Comparison of ENCODE assay signal across 28 mouse cellular contexts in genomic region chr8:99591308-99592004, GRCm38 (mm10).
A peak's percentile ranks its signal among the peaks of the same experiment; 100 is the strongest.
DNase-seq lines count a peak whose midpoint lies in the region; ATAC-seq and TF ChIP-seq lines count a peak whose summit lies in the region.
"Had no signal": no experiment of that assay in that cellular context is flagged by ENCODE, and none has a peak within 500 bp of the region (broad histone marks: within the 10 kb centered on the region; RNA-seq: fewer than 3 reads in every experiment).

No protein-coding gene starts in this region.

- H3K4me3 ChIP-seq in forebrain, embryonic 11.5 days (ENCODE audit: low read depth, low read length): no peak overlapping the region
- H3K4me3 ChIP-seq in forebrain, embryonic 10.5 days: no peak overlapping the region
- H3K4me3 ChIP-seq in hindbrain, embryonic 14.5 days (replicated peaks; ENCODE audit: low read length): no peak overlapping the region
- H3K4me3 ChIP-seq in hindbrain, embryonic 13.5 days: no peak overlapping the region
- H3K4me3 ChIP-seq in midbrain, postnatal 0 days (ENCODE audit: low read depth, low read length): no peak overlapping the region
- H3K4me3 ChIP-seq: embryonic facial prominence, embryonic 15.5 days; left cerebral cortex, adult 2 months; limb, embryonic 12.5 days; liver, embryonic 15.5 days; myocyte; neural tube, embryonic 12.5 days had no signal

- DNase-seq in forebrain, embryonic 11.5 days (ENCODE audit: low spot score): no peak
- DNase-seq in forebrain, embryonic 10.5 days (ENCODE audit: extremely low spot score, low spot score): no peak
- DNase-seq in hindbrain, embryonic 14.5 days (ENCODE audit: low spot score): peak; percentile 18
- DNase-seq in brain, embryonic 14.5 days (ENCODE audit: low read depth): peak; percentile 42
- peak; percentile 1 for DNase-seq in midbrain, postnatal 0 days (ENCODE audit: low spot score)
- DNase-seq in layer of hippocampus, postnatal 10 days (ENCODE audit: low spot score in 2 of 2): no peak
- no peak for DNase-seq in spleen, postnatal 36 days (ENCODE audit: low spot score in 2 of 2)
- DNase-seq: adrenal gland, postnatal 10 days; cerebellum, adult 11-12 months; cerebellum, adult 9-11 months; gastrocnemius, postnatal 25 days; heart, adult 18-20 months; heart, postnatal 36 days; kidney, adult 11 months; kidney, postnatal 14 days; layer of hippocampus, adult 9-11 months; lung, embryonic 14.5 days; lung, postnatal 14 days had no signal

- H3K9ac ChIP-seq in forebrain, embryonic 11.5 days (ENCODE audit: low read length): no peak overlapping the region
- H3K9ac ChIP-seq in hindbrain, embryonic 14.5 days: no peak overlapping the region
- H3K9ac ChIP-seq in hindbrain, embryonic 13.5 days: no peak overlapping the region
- H3K9ac ChIP-seq in midbrain, postnatal 0 days (replicated peaks; ENCODE audit: low read length, poor library complexity, severe bottlenecking): no peak overlapping the region
- H3K9ac ChIP-seq: embryonic facial prominence, embryonic 15.5 days; limb, embryonic 12.5 days; liver, embryonic 15.5 days; lung, embryonic 14.5 days; neural tube, embryonic 12.5 days had no signal

- TF ChIP-seq CTCF in brain, embryonic 14.5 days (IDR thresholded peaks at IDR 0.05; ENCODE audit: borderline replicate concordance, extremely low read depth, insufficient read depth, insufficient read length): no peak
- no peak for TF ChIP-seq CTCF in midbrain, postnatal 0 days (IDR thresholded peaks at IDR 0.05)

- peak; percentile 80 for ATAC-seq in forebrain, embryonic 11.5 days (replicated peaks; ENCODE audit: low FRiP score)
- no peak for ATAC-seq in hindbrain, embryonic 14.5 days (ENCODE audit: low FRiP score)
- no peak for ATAC-seq in hindbrain, embryonic 13.5 days (ENCODE audit: low FRiP score)
- no peak for ATAC-seq in midbrain, postnatal 0 days (ENCODE audit: low FRiP score)
- ATAC-seq: Patski had no signal

- H3K36me3 ChIP-seq in forebrain, embryonic 11.5 days (ENCODE audit: control insufficient read depth, insufficient read depth, low read length): no peaks in the 10 kb centered on the region
- no peaks in the 10 kb centered on the region for H3K36me3 ChIP-seq in forebrain, embryonic 10.5 days (replicated peaks)
- no peaks in the 10 kb centered on the region for H3K36me3 ChIP-seq in hindbrain, embryonic 14.5 days (replicated peaks; ENCODE audit: control insufficient read depth, insufficient read depth)
- H3K36me3 ChIP-seq in hindbrain, embryonic 13.5 days: no peaks in the 10 kb centered on the region
- no peaks in the 10 kb centered on the region for H3K36me3 ChIP-seq in midbrain, postnatal 0 days (ENCODE audit: insufficient read depth, low read length)
- H3K36me3 ChIP-seq: embryonic facial prominence, embryonic 15.5 days; G1E; limb, embryonic 12.5 days; liver, embryonic 15.5 days; neural tube, embryonic 12.5 days had no signal

- WGBS in forebrain, embryonic 11.5 days: 21% methylated on average over 2 of the region's 2 CpGs
- 31% methylated on average over 2 of the region's 2 CpGs for WGBS in forebrain, embryonic 10.5 days
- 14% methylated on average over 2 of the region's 2 CpGs for WGBS in hindbrain, embryonic 14.5 days
- 36% methylated on average over 2 of the region's 2 CpGs for WGBS in hindbrain, embryonic 13.5 days
- 28% methylated on average over 2 of the region's 2 CpGs for WGBS in midbrain, postnatal 0 days

- no peak overlapping the region for H3K27ac ChIP-seq in forebrain, embryonic 11.5 days (ENCODE audit: low read depth, low read length)
- H3K27ac ChIP-seq in forebrain, embryonic 10.5 days: no peak overlapping the region
- no peak overlapping the region for H3K27ac ChIP-seq in hindbrain, embryonic 14.5 days
- no peak overlapping the region for H3K27ac ChIP-seq in hindbrain, embryonic 13.5 days
- no peak overlapping the region for H3K27ac ChIP-seq in midbrain, postnatal 0 days (ENCODE audit: low read depth, low read length)
- H3K27ac ChIP-seq: embryonic facial prominence, embryonic 15.5 days; left cerebral cortex, adult 2 months; limb, embryonic 12.5 days; liver, embryonic 15.5 days; neural tube, embryonic 12.5 days had no signal

- no peak for TF ChIP-seq POLR2A in brain, embryonic 14.5 days (IDR thresholded peaks at IDR 0.05; ENCODE audit: borderline replicate concordance, extremely low read depth, insufficient read depth, insufficient read length, poor library complexity, severe bottlenecking)

- H3K27me3 ChIP-seq in forebrain, embryonic 11.5 days (ENCODE audit: control insufficient read depth, insufficient read depth, low read length): no peaks in the 10 kb centered on the region; the same call in 1 of the 2 replicates
- peaks cover 13% of the 10 kb centered on the region for H3K27me3 ChIP-seq in forebrain, embryonic 10.5 days (ENCODE audit: poor library complexity, severe bottlenecking)
- H3K27me3 ChIP-seq in hindbrain, embryonic 14.5 days (ENCODE audit: control insufficient read depth, insufficient read depth, low read length): no peaks in the 10 kb centered on the region
- no peaks in the 10 kb centered on the region for H3K27me3 ChIP-seq in hindbrain, embryonic 13.5 days
- H3K27me3 ChIP-seq in midbrain, postnatal 0 days (ENCODE audit: insufficient read depth, low read length): no peaks in the 10 kb centered on the region
- H3K27me3 ChIP-seq: embryonic facial prominence, embryonic 15.5 days; limb, embryonic 12.5 days; liver, embryonic 15.5 days; neural tube, embryonic 12.5 days; Patski had no signal

- no peaks in the 10 kb centered on the region for H3K4me1 ChIP-seq in forebrain, embryonic 11.5 days (replicated peaks; ENCODE audit: control insufficient read depth, insufficient read depth, low read length)
- H3K4me1 ChIP-seq in forebrain, embryonic 10.5 days: peaks cover 9% of the 10 kb centered on the region; the same call in 1 of the 2 replicates
- H3K4me1 ChIP-seq in hindbrain, embryonic 14.5 days (replicated peaks; ENCODE audit: control insufficient read depth, insufficient read depth, low read length): 0 out of 2 replicates have a peak, but pooled peaks cover 3% of the 10 kb centered on the region
- no peaks in the 10 kb centered on the region for H3K4me1 ChIP-seq in hindbrain, embryonic 13.5 days (replicated peaks)
- no peaks in the 10 kb centered on the region for H3K4me1 ChIP-seq in midbrain, postnatal 0 days (ENCODE audit: insufficient read depth, low read length)
- H3K4me1 ChIP-seq: embryonic facial prominence, embryonic 15.5 days; limb, embryonic 12.5 days; liver, embryonic 15.5 days; neural tube, embryonic 12.5 days had no signal

- no peak overlapping the region for H3K4me2 ChIP-seq in forebrain, embryonic 11.5 days (ENCODE audit: low read depth, low read length, severe bottlenecking)
- no peak overlapping the region for H3K4me2 ChIP-seq in hindbrain, embryonic 14.5 days (replicated peaks)
- H3K4me2 ChIP-seq in hindbrain, embryonic 13.5 days: no peak overlapping the region
- no peak overlapping the region for H3K4me2 ChIP-seq in midbrain, postnatal 0 days (ENCODE audit: low read depth, low read length, poor library complexity, severe bottlenecking)
- H3K4me2 ChIP-seq: embryonic facial prominence, embryonic 15.5 days; heart, embryonic 11.5 days; limb, embryonic 12.5 days; liver, embryonic 15.5 days; lung, embryonic 14.5 days; neural tube, embryonic 12.5 days had no signal

- H3K9me3 ChIP-seq in forebrain, embryonic 11.5 days (ENCODE audit: control insufficient read depth, low read length): no peaks in the 10 kb centered on the region
- no peaks in the 10 kb centered on the region for H3K9me3 ChIP-seq in forebrain, embryonic 10.5 days
- no peaks in the 10 kb centered on the region for H3K9me3 ChIP-seq in hindbrain, embryonic 14.5 days (ENCODE audit: control insufficient read depth, low read length)
- H3K9me3 ChIP-seq in hindbrain, embryonic 13.5 days: no peaks in the 10 kb centered on the region
- no peaks in the 10 kb centered on the region for H3K9me3 ChIP-seq in midbrain, postnatal 0 days (ENCODE audit: low read length)
- H3K9me3 ChIP-seq: embryonic facial prominence, embryonic 15.5 days; G1E; limb, embryonic 12.5 days; liver, embryonic 15.5 days; neural tube, embryonic 12.5 days had no signal

Comparison
In these comparisons a context has a peak if more than half of its experiments do, and no peak if none do; other contexts are left out.
1. DNase-seq: peak in hindbrain, embryonic 14.5 days (single experiment), brain, embryonic 14.5 days (single experiment) and midbrain, postnatal 0 days (single experiment); none in forebrain, embryonic 11.5 days (single experiment), forebrain, embryonic 10.5 days (single experiment), layer of hippocampus, postnatal 10 days (0 of 2) and spleen, postnatal 36 days (0 of 2).